Mouse (Mus musculus): Measurements from ENCODE around the gene Herc2. TPM values are rescaled to one million over a fixed set of nuclear protein-coding genes. Genes with fewer than 3 reads are reported as not detected.

Gene Herc2
- polyA plus RNA-seq, 1 experiment from 2014 or later = 30.1 TPM

GRCm38 (mm10) chr7:56191041-56191440 is 141.0 kb downstream of the Herc2 start:
- no peak overlapping the region for H3K4me2 ChIP-seq (ENCODE audit: low read depth, low read length, severe bottlenecking)
- H3K9ac ChIP-seq (ENCODE audit: low read length) = no peak overlapping the region
- no peaks in the 10 kb centered on the region for H3K9me3 ChIP-seq (ENCODE audit: control insufficient read depth, low read length)
- WGBS = 95% methylated on average over 6 of the region's 6 CpGs
- H3K4me3 ChIP-seq (ENCODE audit: low read depth, low read length) = no peak overlapping the region
- H3K27me3 ChIP-seq (ENCODE audit: control insufficient read depth, insufficient read depth, low read length) = no peaks in the 10 kb centered on the region
- no peaks in the 10 kb centered on the region for H3K36me3 ChIP-seq (ENCODE audit: control insufficient read depth, insufficient read depth, low read length)
- H3K27ac ChIP-seq (ENCODE audit: low read depth, low read length) = no peak overlapping the region
- no peak for ATAC-seq (replicated peaks; ENCODE audit: low FRiP score)
- no peaks in the 10 kb centered on the region for H3K4me1 ChIP-seq (replicated peaks; ENCODE audit: control insufficient read depth, insufficient read depth, low read length)
- no peak for DNase-seq (ENCODE audit: low spot score)

- Histone ChIP-seq H3K9ac (ENCODE audit: low read length) (no peak overlapping the region), H3K4me3 (ENCODE audit: low read depth, low read length) (no peak overlapping the region), H3K36me3 (ENCODE audit: control insufficient read depth, insufficient read depth, low read length) (no peaks in the 10 kb centered on the region), H3K4me1 (replicated peaks; ENCODE audit: control insufficient read depth, insufficient read depth, low read length) (no peaks in the 10 kb centered on the region), H3K27me3 (ENCODE audit: control insufficient read depth, insufficient read depth, low read length) (no peaks in the 10 kb centered on the region), H3K9me3 (ENCODE audit: control insufficient read depth, low read length) (no peaks in the 10 kb centered on the region), H3K4me2 (ENCODE audit: low read depth, low read length, severe bottlenecking) (no peak overlapping the region), H3K27ac (ENCODE audit: low read depth, low read length) (no peak overlapping the region)
- DNase-seq (ENCODE audit: low spot score) (no peak), ATAC-seq (replicated peaks; ENCODE audit: low FRiP score) (no peak)
- WGBS = 83% methylated on average over 4 of the region's 4 CpGs
Measured at GRCm38 (mm10) chr7:56191661-56192060, 141.7 kb downstream of the Herc2 start.

- no peak for ATAC-seq (replicated peaks; ENCODE audit: low FRiP score)
- H3K9ac ChIP-seq (ENCODE audit: low read length) = no peak overlapping the region
- H3K4me2 ChIP-seq (ENCODE audit: low read depth, low read length, severe bottlenecking) = no peak overlapping the region
- WGBS = 91% methylated on average over 10 of the region's 10 CpGs
- H3K4me1 ChIP-seq (replicated peaks; ENCODE audit: control insufficient read depth, insufficient read depth, low read length) = no peaks in the 10 kb centered on the region
- H3K27me3 ChIP-seq (ENCODE audit: control insufficient read depth, insufficient read depth, low read length) = no peaks in the 10 kb centered on the region
- H3K36me3 ChIP-seq (ENCODE audit: control insufficient read depth, insufficient read depth, low read length) = peaks cover 3% of the 10 kb centered on the region; the same call in 1 of the 2 replicates
- no peak overlapping the region for H3K27ac ChIP-seq (ENCODE audit: low read depth, low read length)
- DNase-seq (ENCODE audit: low spot score) = no peak
- no peak overlapping the region for H3K4me3 ChIP-seq (ENCODE audit: low read depth, low read length)
- no peaks in the 10 kb centered on the region for H3K9me3 ChIP-seq (ENCODE audit: control insufficient read depth, low read length)
Measured at GRCm38 (mm10) chr7:56201483-56202218, 151.7 kb downstream of the Herc2 start.

- 94% methylated on average over 3 of the region's 3 CpGs for WGBS
- Histone ChIP-seq H3K27me3 (ENCODE audit: control insufficient read depth, insufficient read depth, low read length) (no peaks in the 10 kb centered on the region), H3K27ac (ENCODE audit: low read depth, low read length) (no peak overlapping the region)
Measured at GRCm38 (mm10) chr7:56202843-56203242, 152.8 kb downstream of the Herc2 start.

GRCm38 (mm10) chr7:56203286-56203685 is 153.3 kb downstream of the Herc2 start:
- Histone ChIP-seq H3K4me2 (ENCODE audit: low read depth, low read length, severe bottlenecking) (no peak overlapping the region), H3K4me1 (replicated peaks; ENCODE audit: control insufficient read depth, insufficient read depth, low read length) (no peaks in the 10 kb centered on the region), H3K9ac (ENCODE audit: low read length) (no peak overlapping the region), H3K9me3 (ENCODE audit: control insufficient read depth, low read length) (no peaks in the 10 kb centered on the region), H3K27me3 (ENCODE audit: control insufficient read depth, insufficient read depth, low read length) (no peaks in the 10 kb centered on the region), H3K4me3 (ENCODE audit: low read depth, low read length) (no peak overlapping the region), H3K27ac (ENCODE audit: low read depth, low read length) (no peak overlapping the region), H3K36me3 (ENCODE audit: control insufficient read depth, insufficient read depth, low read length) (peaks cover 1% of the 10 kb centered on the region; the same call in 1 of the 2 replicates)
- ATAC-seq (replicated peaks; ENCODE audit: low FRiP score) = no peak
- WGBS = 94% methylated on average over 2 of the region's 2 CpGs
- no peak for DNase-seq (ENCODE audit: low spot score)

More at GRCm38 (mm10) chr7:56202843-56203242, 152.8 kb downstream of the Herc2 start:
- Histone ChIP-seq H3K4me1 (replicated peaks; ENCODE audit: control insufficient read depth, insufficient read depth, low read length) (no peaks in the 10 kb centered on the region), H3K9ac (ENCODE audit: low read length) (no peak overlapping the region), H3K4me2 (ENCODE audit: low read depth, low read length, severe bottlenecking) (no peak overlapping the region), H3K36me3 (ENCODE audit: control insufficient read depth, insufficient read depth, low read length) (peaks cover 3% of the 10 kb centered on the region; the same call in 1 of the 2 replicates), H3K9me3 (ENCODE audit: control insufficient read depth, low read length) (no peaks in the 10 kb centered on the region), H3K4me3 (ENCODE audit: low read depth, low read length) (no peak overlapping the region)
- no peak for ATAC-seq (replicated peaks; ENCODE audit: low FRiP score)
- no peak for DNase-seq (ENCODE audit: low spot score)

GRCm38 (mm10) chr7:56204877-56205276 is 154.9 kb downstream of the Herc2 start:
- Histone ChIP-seq H3K27ac (ENCODE audit: low read depth, low read length) (no peak overlapping the region), H3K4me3 (ENCODE audit: low read depth, low read length) (no peak overlapping the region), H3K9ac (ENCODE audit: low read length) (no peak overlapping the region), H3K4me2 (ENCODE audit: low read depth, low read length, severe bottlenecking) (no peak overlapping the region), H3K27me3 (ENCODE audit: control insufficient read depth, insufficient read depth, low read length) (no peaks in the 10 kb centered on the region), H3K4me1 (replicated peaks; ENCODE audit: control insufficient read depth, insufficient read depth, low read length) (no peaks in the 10 kb centered on the region), H3K9me3 (ENCODE audit: control insufficient read depth, low read length) (no peaks in the 10 kb centered on the region), H3K36me3 (ENCODE audit: control insufficient read depth, insufficient read depth, low read length) (no peaks in the 10 kb centered on the region; the same call in 1 of the 2 replicates)
- ATAC-seq (replicated peaks; ENCODE audit: low FRiP score) = no peak
- DNase-seq (ENCODE audit: low spot score) = no peak
- 47% methylated on average over 3 of the region's 3 CpGs for WGBS

GRCm38 (mm10) chr7:56220811-56221210 is 170.8 kb downstream of the Herc2 start:
- ATAC-seq (replicated peaks; ENCODE audit: low FRiP score) (no peak), DNase-seq (ENCODE audit: low spot score) (no peak)
- Histone ChIP-seq H3K36me3 (ENCODE audit: control insufficient read depth, insufficient read depth, low read length) (peaks cover 2% of the 10 kb centered on the region; the same call in 1 of the 2 replicates), H3K4me2 (ENCODE audit: low read depth, low read length, severe bottlenecking) (no peak overlapping the region), H3K4me1 (replicated peaks; ENCODE audit: control insufficient read depth, insufficient read depth, low read length) (no peaks in the 10 kb centered on the region), H3K9ac (ENCODE audit: low read length) (no peak overlapping the region), H3K27ac (ENCODE audit: low read depth, low read length) (no peak overlapping the region), H3K9me3 (ENCODE audit: control insufficient read depth, low read length) (no peaks in the 10 kb centered on the region), H3K27me3 (ENCODE audit: control insufficient read depth, insufficient read depth, low read length) (no peaks in the 10 kb centered on the region), H3K4me3 (ENCODE audit: low read depth, low read length) (no peak overlapping the region)
- 90% methylated on average over 6 of the region's 6 CpGs for WGBS

GRCm38 (mm10) chr7:56235794-56236423 is 185.9 kb downstream of the Herc2 start:
- 21% methylated on average over 5 of the region's 5 CpGs for WGBS
- DNase-seq (ENCODE audit: low spot score) = no peak

More at GRCm38 (mm10) chr7:56235794-56236423, 185.9 kb downstream of the Herc2 start:
- no peak overlapping the region for H3K27ac ChIP-seq (ENCODE audit: low read depth, low read length)
- peak; percentile 68; the same call in 1 of the 2 replicates for ATAC-seq (replicated peaks; ENCODE audit: low FRiP score)
- H3K9ac ChIP-seq (ENCODE audit: low read length) = no peak overlapping the region
- H3K4me1 ChIP-seq (replicated peaks; ENCODE audit: control insufficient read depth, insufficient read depth, low read length) = no peaks in the 10 kb centered on the region
- H3K36me3 ChIP-seq (ENCODE audit: control insufficient read depth, insufficient read depth, low read length) = no peaks in the 10 kb centered on the region; the same call in 1 of the 2 replicates
- no peak overlapping the region for H3K4me2 ChIP-seq (ENCODE audit: low read depth, low read length, severe bottlenecking)
- H3K9me3 ChIP-seq (ENCODE audit: control insufficient read depth, low read length) = no peaks in the 10 kb centered on the region
- H3K27me3 ChIP-seq (ENCODE audit: control insufficient read depth, insufficient read depth, low read length) = no peaks in the 10 kb centered on the region
- no peak overlapping the region for H3K4me3 ChIP-seq (ENCODE audit: low read depth, low read length)

All from forebrain, embryonic 11.5 days (tissue).